Comparison of ENCODE assay signal across 11 mouse cellular contexts in genomic region chr19:23863959-23864358, GRCm38 (mm10).
DNase-seq lines count a peak whose midpoint lies in the region; ATAC-seq and TF ChIP-seq lines count a peak whose summit lies in the region.
"Had no signal": no experiment of that assay in that cellular context is flagged by ENCODE, and none has a peak within 500 bp of the region (broad histone marks: within the 10 kb centered on the region; RNA-seq: fewer than 3 reads in every experiment).

No protein-coding gene starts in this region.

- 31% methylated on average over 3 of the region's 3 CpGs for WGBS in hindbrain, embryonic 16.5 days
- WGBS in hindbrain, embryonic 13.5 days = 33% methylated on average over 3 of the region's 3 CpGs
- WGBS in stomach, postnatal 0 days = 24% methylated on average over 3 of the region's 3 CpGs

- TF ChIP-seq EP300 in stomach, postnatal 0 days (optimal IDR thresholded peaks at IDR 0.05) = no peak

- H3K4me3 ChIP-seq in hindbrain, embryonic 16.5 days (ENCODE audit: low read length) = no peak overlapping the region
- no peak overlapping the region for H3K4me3 ChIP-seq in hindbrain, embryonic 13.5 days
- H3K4me3 ChIP-seq in stomach, postnatal 0 days (ENCODE audit: low read depth, low read length) = no peak overlapping the region
- H3K4me3 ChIP-seq: hindbrain, embryonic 12.5 days; neural tube, embryonic 13.5 days had no signal

- ATAC-seq in hindbrain, embryonic 16.5 days = peak; percentile 4; the same call in 1 of the 2 replicates
- ATAC-seq in hindbrain, embryonic 13.5 days (ENCODE audit: low FRiP score) = no peak
- no peak for ATAC-seq in stomach, postnatal 0 days (ENCODE audit: low FRiP score, low TSS enrichment)
- ATAC-seq: liver, postnatal 0 days had no signal

- no peaks in the 10 kb centered on the region for H3K36me3 ChIP-seq in hindbrain, embryonic 16.5 days (ENCODE audit: control insufficient read depth, insufficient read depth, low read length)
- no peaks in the 10 kb centered on the region for H3K36me3 ChIP-seq in hindbrain, embryonic 13.5 days
- H3K36me3 ChIP-seq in stomach, postnatal 0 days (ENCODE audit: control insufficient read depth, insufficient read depth, low read length) = no peaks in the 10 kb centered on the region
- H3K36me3 ChIP-seq: hindbrain, embryonic 12.5 days; neural tube, embryonic 13.5 days had no signal

- TF ChIP-seq CTCF in stomach, postnatal 0 days (IDR thresholded peaks at IDR 0.05; ENCODE audit: low read depth) = no peak

- H3K4me2 ChIP-seq in hindbrain, embryonic 16.5 days (ENCODE audit: low read length) = no peak overlapping the region
- H3K4me2 ChIP-seq in hindbrain, embryonic 13.5 days = no peak overlapping the region
- H3K4me2 ChIP-seq in stomach, postnatal 0 days (replicated peaks; ENCODE audit: low read depth) = no peak overlapping the region
- H3K4me2 ChIP-seq: hindbrain, embryonic 12.5 days; neural tube, embryonic 13.5 days had no signal

- H3K27me3 ChIP-seq in hindbrain, embryonic 16.5 days (replicated peaks; ENCODE audit: control insufficient read depth, insufficient read depth, low read length) = no peaks in the 10 kb centered on the region
- no peaks in the 10 kb centered on the region for H3K27me3 ChIP-seq in hindbrain, embryonic 13.5 days
- no peaks in the 10 kb centered on the region for H3K27me3 ChIP-seq in stomach, postnatal 0 days (ENCODE audit: control insufficient read depth, insufficient read depth, low read length)
- H3K27me3 ChIP-seq: hindbrain, embryonic 12.5 days; neural tube, embryonic 13.5 days had no signal

- peak; percentile 29 for DNase-seq in 3134 (ENCODE audit: extremely low read depth, insufficient read length, low spot score)
- DNase-seq in fibroblast of lung, adult 2 months (ENCODE audit: low read depth) = peak; percentile 79
- DNase-seq in kidney, adult 9 months = peak; percentile 90
- DNase-seq in cerebellum, postnatal 36 days = no peak
- no peak for DNase-seq in stomach, postnatal 0 days (ENCODE audit: low spot score)
- DNase-seq in spleen, postnatal 10 days (ENCODE audit: low spot score in 2 of 2) = no peak
- DNase-seq: liver, postnatal 0 days had no signal

- H3K27ac ChIP-seq in hindbrain, embryonic 16.5 days (ENCODE audit: low read depth, low read length) = peak overlapping the region; percentile 36
- H3K27ac ChIP-seq in hindbrain, embryonic 13.5 days = no peak overlapping the region
- H3K27ac ChIP-seq in stomach, postnatal 0 days (replicated peaks) = no peak overlapping the region
- H3K27ac ChIP-seq: hindbrain, embryonic 12.5 days; neural tube, embryonic 13.5 days had no signal

- peaks cover 9% of the 10 kb centered on the region for H3K4me1 ChIP-seq in hindbrain, embryonic 16.5 days (ENCODE audit: control insufficient read depth, insufficient read depth, low read depth, low read length)
- H3K4me1 ChIP-seq in hindbrain, embryonic 13.5 days (replicated peaks) = peaks cover 35% of the 10 kb centered on the region
- H3K4me1 ChIP-seq in stomach, postnatal 0 days (replicated peaks; ENCODE audit: control insufficient read depth, insufficient read depth) = 0 out of 2 replicates have a peak, but pooled peaks cover 2% of the 10 kb centered on the region

- H3K9ac ChIP-seq in hindbrain, embryonic 16.5 days (ENCODE audit: low read depth, low read length) = no peak overlapping the region
- no peak overlapping the region for H3K9ac ChIP-seq in hindbrain, embryonic 13.5 days
- H3K9ac ChIP-seq in stomach, postnatal 0 days (ENCODE audit: low read length) = no peak overlapping the region
- H3K9ac ChIP-seq: hindbrain, embryonic 12.5 days; liver, postnatal 0 days; neural tube, embryonic 13.5 days had no signal

- H3K9me3 ChIP-seq in hindbrain, embryonic 16.5 days (ENCODE audit: control insufficient read depth, low read length) = no peaks in the 10 kb centered on the region
- H3K9me3 ChIP-seq in hindbrain, embryonic 13.5 days = no peaks in the 10 kb centered on the region
- no peaks in the 10 kb centered on the region for H3K9me3 ChIP-seq in stomach, postnatal 0 days (ENCODE audit: control insufficient read depth, low read length)
- H3K9me3 ChIP-seq: hindbrain, embryonic 12.5 days; neural tube, embryonic 13.5 days had no signal

Comparison
In these comparisons a context has a peak if more than half of its experiments do, and no peak if none do; other contexts are left out.
1. DNase-seq: peak in 3134 (single experiment), fibroblast of lung, adult 2 months (single experiment) and kidney, adult 9 months (single experiment); none in cerebellum, postnatal 36 days (0 of 2), stomach, postnatal 0 days (single experiment) and spleen, postnatal 10 days (0 of 2).